Mouse (Mus musculus) heart, postnatal 14 days (tissue): Measurements from ENCODE around the gene Taf1c. TPM values are rescaled to one million over a fixed set of nuclear protein-coding genes. Genes with fewer than 3 reads are reported as not detected.

Experiments used
- DNase-seq, 2 experiments: peaks; one replicate each; pipeline ENCODE4 v3.0.0; 2021 to 2022
- intact Hi-C: fragments of 180-260 bp; cut with DNase I; formaldehyde crosslinking; loops from one replicate; pipeline ENCODE4 v1.15.1; 2025
- total RNA-seq, 2 experiments: library from RNA; stranded (reverse); gene quantifications; 2 replicates each; pipeline ENCODE4 v1.2.3; 2021

Taf1c gene
- total RNA-seq, 2 experiments from 2014 or later: 4.0 to 4.2 TPM

DNA sequence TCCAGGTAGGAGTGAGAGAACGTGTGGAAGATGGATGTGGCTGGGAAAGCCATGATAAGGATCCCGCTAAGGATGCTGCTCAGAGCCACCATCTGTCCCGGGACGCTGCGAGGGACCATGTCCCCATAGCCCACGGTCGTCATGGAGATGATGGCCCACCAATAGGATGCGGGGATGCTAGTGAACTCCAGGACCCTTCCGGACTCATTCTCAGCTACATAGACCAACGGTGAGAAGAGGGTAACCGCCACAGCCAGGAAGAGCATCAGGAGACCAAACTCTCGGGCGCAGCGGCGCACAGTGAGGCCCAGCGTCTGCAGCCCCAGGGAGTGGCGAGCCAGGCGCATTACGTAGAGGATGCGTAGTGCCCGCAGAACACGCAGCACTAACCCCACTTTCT, 20.8 kb upstream of the Taf1c start:
- intact Hi-C loops: no loop called here
- no peak for DNase-seq

DNA sequence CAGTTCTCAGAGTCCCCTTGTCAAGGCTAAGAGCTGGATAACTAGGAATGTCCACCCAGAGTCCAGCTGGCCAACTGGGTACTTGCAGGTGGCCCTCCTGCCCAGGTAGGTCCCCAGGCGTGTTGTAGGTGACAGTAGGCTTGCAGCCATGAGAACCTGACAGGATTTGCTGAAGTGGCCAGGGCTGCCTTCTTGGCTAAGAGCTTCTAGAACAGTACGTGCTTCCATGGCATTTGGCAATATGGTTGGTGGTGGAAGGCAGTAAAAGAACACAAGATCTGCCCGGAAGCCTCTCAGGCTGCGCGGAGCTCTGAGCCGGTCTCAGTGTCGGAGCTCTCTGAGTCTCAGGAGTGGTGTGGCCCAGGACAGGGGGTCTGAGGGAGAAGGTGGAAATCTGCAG, 19.9 kb upstream of the Taf1c start:
- intact Hi-C loops: no loop called here
- no peak for DNase-seq

- DNase-seq: no peak
Observed at GRCm38 (mm10) chr8:119623744-119624143, 18.7 kb upstream of the Taf1c start.

GRCm38 (mm10) chr8:119623061-119623460, 18.0 kb upstream of the Taf1c start:
- no peak for DNase-seq
- intact Hi-C loops: no loop called here

More at GRCm38 (mm10) chr8:119623744-119624143, 18.7 kb upstream of the Taf1c start:
- intact Hi-C loops: no loop called here

DNA sequence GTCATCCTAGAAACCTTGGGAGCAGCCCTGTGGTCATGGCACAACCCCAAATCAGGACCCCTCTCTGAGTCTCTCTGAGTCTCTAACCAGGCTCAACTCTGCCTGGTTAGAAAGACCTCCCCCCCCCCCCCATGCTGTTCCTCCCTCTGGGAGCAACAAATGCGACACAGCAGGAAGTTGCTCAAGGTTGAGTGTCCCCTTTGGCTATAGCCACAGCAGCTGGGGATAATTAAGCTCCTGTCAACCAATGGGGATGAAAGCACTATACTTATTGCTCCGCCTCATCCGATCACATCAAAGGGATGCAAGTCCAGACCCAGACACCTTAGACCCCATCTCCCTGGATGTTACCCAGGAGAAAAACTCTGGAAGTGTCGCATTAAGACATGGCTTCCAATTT, 17.5 kb upstream of the Taf1c start:
- DNase-seq: no peak
- intact Hi-C loops: no loop called here

- intact Hi-C loops: no loop called here
- DNase-seq: no peak
Observed at GRCm38 (mm10) chr8:119620848-119621465, 15.9 kb upstream of the Taf1c start.

- intact Hi-C loops: no loop called here
- DNase-seq: no peak
Observed at GRCm38 (mm10) chr8:119620116-119620840, 15.3 kb upstream of the Taf1c start.

DNA sequence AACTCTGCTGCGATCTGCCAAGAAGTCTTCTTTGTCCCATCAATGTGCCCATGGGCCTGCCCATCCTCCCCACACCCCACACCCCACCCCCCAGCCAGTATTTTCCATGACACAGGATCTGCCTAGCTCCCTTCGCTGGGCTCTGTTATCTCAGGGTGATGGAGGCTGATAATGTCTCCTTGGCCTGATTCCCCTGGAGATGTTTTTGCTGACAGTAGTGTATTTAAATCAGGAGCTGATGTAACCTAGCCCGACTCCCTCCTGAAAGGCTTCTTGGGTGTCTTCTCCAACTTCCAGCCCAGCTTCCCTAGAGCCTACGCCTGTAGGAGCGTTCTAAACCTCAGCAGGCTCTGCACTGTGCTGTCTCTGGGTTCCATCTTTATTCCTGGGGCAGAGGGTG, 13.9 kb upstream of the Taf1c start:
- no peak for DNase-seq
- intact Hi-C loops: no loop called here

- intact Hi-C loops: no loop called here
- peak in 1 of 2 experiments; percentile 26 for DNase-seq
Observed at GRCm38 (mm10) chr8:119617586-119617985, 12.6 kb upstream of the Taf1c start.

DNA sequence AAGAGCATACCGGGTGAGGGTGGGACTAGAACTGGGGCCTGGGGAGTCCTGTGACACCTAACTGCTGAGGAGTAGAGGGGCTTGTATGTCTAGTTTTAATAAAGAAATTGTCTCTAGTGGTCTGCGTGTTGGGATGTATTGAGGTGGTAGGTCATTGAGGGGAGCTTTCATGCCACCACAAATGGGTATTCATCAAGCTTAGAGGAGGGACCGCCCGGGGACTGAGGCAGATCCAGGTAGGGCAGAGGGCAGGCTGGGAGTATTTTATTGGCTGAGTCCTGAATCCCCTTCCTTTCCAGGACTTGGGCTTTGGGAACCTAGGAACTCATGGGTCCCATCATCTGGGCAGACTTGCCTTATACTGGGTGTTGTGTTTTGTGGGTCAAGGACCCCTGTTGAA, 11.8 kb upstream of the Taf1c start:
- intact Hi-C loops: no loop called here
- DNase-seq: no peak

DNA sequence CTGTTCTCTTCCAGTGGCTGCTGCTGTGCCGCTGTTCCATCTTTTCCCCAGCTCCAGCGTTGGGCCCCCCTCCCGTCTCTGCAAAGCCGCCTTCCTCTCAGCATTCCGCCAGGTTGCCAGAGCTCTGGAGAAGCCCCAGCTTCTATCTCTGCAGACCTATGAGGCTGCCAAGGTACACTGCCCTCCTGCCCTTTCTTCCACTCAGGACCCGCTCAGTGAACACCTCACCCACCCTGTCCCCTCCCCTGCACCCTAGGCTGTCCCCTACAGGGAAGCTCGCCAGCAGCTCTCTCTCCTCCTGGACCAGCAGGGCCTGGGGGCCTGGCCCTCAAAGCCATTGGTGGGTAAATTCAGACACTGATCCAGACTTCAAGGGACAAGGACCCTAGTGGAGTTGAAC, 11.3 kb upstream of the Taf1c start:
- intact Hi-C loops: no loop called here
- DNase-seq: no peak

GRCm38 (mm10) chr8:119615096-119615495, 10.1 kb upstream of the Taf1c start:
- DNase-seq: no peak

GRCm38 (mm10) chr8:119612471-119612870, 7.4 kb upstream of the Taf1c start, which contains the start of gene Adad2:
Gene Adad2 (plus strand): TSS chr8:119612747.
- intact Hi-C loops: no loop called here
- no peak for DNase-seq

More at GRCm38 (mm10) chr8:119615096-119615495, 10.1 kb upstream of the Taf1c start:
- intact Hi-C loops: no loop called here

DNA sequence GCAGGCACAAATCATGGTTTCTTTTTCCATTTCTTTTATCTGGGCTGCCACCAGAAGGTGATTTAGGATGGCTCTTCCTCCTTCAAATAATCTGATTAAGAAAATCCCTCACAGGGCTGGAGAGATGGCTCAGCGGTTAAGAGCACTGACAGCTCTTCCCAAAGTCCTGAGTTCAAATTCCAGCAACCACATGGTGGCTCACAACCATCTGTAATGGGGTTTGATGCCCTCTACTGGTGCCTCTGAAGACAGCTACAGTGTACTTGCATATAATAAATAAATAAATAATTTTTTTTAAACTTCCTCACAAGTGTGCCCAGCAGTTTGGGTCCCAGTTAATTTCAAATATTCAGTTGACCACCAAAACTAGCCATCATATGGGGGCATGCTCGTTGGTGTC, 1.2 kb upstream of the Taf1c start:
- intact Hi-C loops: loop anchor here (10.0 kb wide), 1 partner anchor 81 kb away; no protein-coding TSS in a partner anchor

GRCm38 (mm10) chr8:119604398-119604803, 621 bp downstream of the Taf1c start:
- intact Hi-C loops: loop anchor here (2.0 to 10.0 kb wide), 5 partner anchors 47 to 192 kb away; partner anchors contain the start of gene Mbtps1

More for the DNA sequence above, 1.2 kb upstream of the Taf1c start:
- DNase-seq: no peak

GRCm38 (mm10) chr8:119603771-119604170, 1.3 kb downstream of the Taf1c start:
- DNase-seq: no peak
- intact Hi-C loops: loop anchor here (2.0 to 10.0 kb wide), 5 partner anchors 46 to 191 kb away; partner anchors contain the start of gene Mbtps1

More at GRCm38 (mm10) chr8:119604398-119604803, 621 bp downstream of the Taf1c start:
- no peak for DNase-seq

- intact Hi-C loops: no loop called here
- DNase-seq: no peak
Observed at GRCm38 (mm10) chr8:119591456-119591855, 13.6 kb downstream of the Taf1c start.

- intact Hi-C loops: no loop called here
- DNase-seq: no peak
Observed at GRCm38 (mm10) chr8:119590348-119590747, 14.7 kb downstream of the Taf1c start.

DNA sequence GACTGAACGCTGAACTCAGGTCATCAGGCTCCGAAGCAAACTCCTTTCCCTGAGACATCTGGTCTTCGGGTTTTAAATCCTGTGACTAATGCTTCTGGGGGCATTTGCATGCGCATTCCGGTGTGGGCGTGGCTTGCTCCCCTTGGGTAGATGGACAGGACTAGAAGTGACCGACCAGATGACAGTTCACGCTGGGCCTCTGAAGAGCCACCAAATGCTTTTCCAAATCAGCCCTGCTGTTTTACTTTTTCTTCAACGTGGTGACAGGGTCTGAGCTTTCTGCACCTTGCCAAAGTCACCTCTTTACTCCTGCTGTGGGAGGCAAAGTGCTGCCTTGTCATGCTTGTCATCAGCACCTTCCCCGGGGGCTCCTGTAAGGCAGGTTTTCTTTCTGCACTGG, 16.2 kb downstream of the Taf1c start:
- DNase-seq: no peak
- intact Hi-C loops: no loop called here

DNA sequence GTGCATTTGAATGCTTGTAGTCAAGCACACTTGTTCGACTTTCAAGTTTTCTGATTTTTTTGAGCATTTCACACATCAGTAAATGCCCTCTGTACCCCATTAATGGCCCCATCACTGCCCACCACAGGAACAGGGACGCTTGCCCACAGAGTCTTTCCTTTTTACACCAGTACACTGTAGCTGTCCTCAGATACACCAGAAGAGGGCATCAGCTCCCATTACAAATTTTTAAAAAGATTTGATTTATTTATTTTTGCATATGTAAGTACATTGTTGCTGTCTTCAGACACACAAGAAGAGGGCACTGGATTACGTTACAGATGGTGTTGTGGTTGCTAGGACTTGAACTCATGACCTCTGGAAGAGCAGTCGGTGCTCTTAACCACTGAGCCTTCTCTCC, 16.7 kb downstream of the Taf1c start:
- intact Hi-C loops: no loop called here
- DNase-seq: no peak

GRCm38 (mm10) chr8:119585901-119586300, 19.1 kb downstream of the Taf1c start:
- intact Hi-C loops: no loop called here
- no peak for DNase-seq
